Mouse (Mus musculus) liver (tissue): ENCODE measurements around the gene Btrc.

Experiments
- DNase-seq: peaks from one replicate; pipeline ENCODE4 v3.0.0-alpha.2; 2020; ENCODE audit warnings: mixed read lengths

Btrc gene

GRCm38 (mm10) chr19:45475928-45476553 lies 112.5 kb downstream of the Btrc start:
- DNase-seq: no peak

GRCm38 (mm10) chr19:45479548-45479947 lies 116.0 kb downstream of the Btrc start:
- DNase-seq: no peak

GRCm38 (mm10) chr19:45480490-45480889 lies 117.0 kb downstream of the Btrc start:
- no peak for DNase-seq

- DNase-seq: no peak
Measured at GRCm38 (mm10) chr19:45480951-45481350, 117.4 kb downstream of the Btrc start.

GRCm38 (mm10) chr19:45483470-45483869 lies 119.9 kb downstream of the Btrc start:
- DNase-seq: no peak

- no peak for DNase-seq
Measured at GRCm38 (mm10) chr19:45486206-45486991, 122.9 kb downstream of the Btrc start.

- DNase-seq: no peak
Measured at GRCm38 (mm10) chr19:45486992-45487387, 123.5 kb downstream of the Btrc start.

- DNase-seq: no peak
Measured at GRCm38 (mm10) chr19:45489961-45490360, 126.4 kb downstream of the Btrc start.

GRCm38 (mm10) chr19:45491246-45491645 lies 127.7 kb downstream of the Btrc start:
- DNase-seq: no peak

- no peak for DNase-seq
Measured at GRCm38 (mm10) chr19:45494121-45494775, 130.7 kb downstream of the Btrc start.

- DNase-seq: no peak
Measured at GRCm38 (mm10) chr19:45505446-45505845, 141.9 kb downstream of the Btrc start.

- DNase-seq: no peak
Measured at GRCm38 (mm10) chr19:45507531-45507930, 144.0 kb downstream of the Btrc start.

GRCm38 (mm10) chr19:45510680-45511079 lies 147.1 kb downstream of the Btrc start:
- no peak for DNase-seq

GRCm38 (mm10) chr19:45511406-45511805 lies 147.9 kb downstream of the Btrc start:
- DNase-seq: no peak

- no peak for DNase-seq
Measured at GRCm38 (mm10) chr19:45515341-45515740, 151.8 kb downstream of the Btrc start.

- no peak for DNase-seq
Measured at GRCm38 (mm10) chr19:45516264-45516663, 152.7 kb downstream of the Btrc start.

- no peak for DNase-seq
Measured at GRCm38 (mm10) chr19:45527382-45527781, 163.8 kb downstream of the Btrc start.

GRCm38 (mm10) chr19:45527931-45528534 lies 164.5 kb downstream of the Btrc start:
- DNase-seq: no peak

GRCm38 (mm10) chr19:45529294-45529693 lies 165.8 kb downstream of the Btrc start:
- DNase-seq: no peak

GRCm38 (mm10) chr19:45530200-45530995 lies 166.9 kb downstream of the Btrc start:
- DNase-seq: no peak

- DNase-seq: no peak
Measured at GRCm38 (mm10) chr19:45531554-45531953, 168.0 kb downstream of the Btrc start.

GRCm38 (mm10) chr19:45533617-45534016 lies 170.1 kb downstream of the Btrc start:
- DNase-seq: no peak
